Mouse (Mus musculus) heart, embryonic 16.5 days (tissue): Measurements from ENCODE around the gene Pgpep1l. TPM values are rescaled to one million over a fixed set of nuclear protein-coding genes. Genes with fewer than 3 reads are reported as not detected.
"Not testable (repeated sequence)": the region's sequence is repeated elsewhere in the genome, so short reads cannot be mapped to it uniquely, and the experiment has no call there.

Experiments used
- ATAC-seq: fragments of 200-750 bp; cut with Nextera tagmentation; replicated peaks from 2 replicates; pipeline ENCODE4 v1.8.0; 2017; ENCODE audit warnings: moderate number of reproducible peaks; ENCODE audit not compliant: insufficient read depth, low FRiP score; ENCODE audit errors: extremely low read depth
- H3K27ac ChIP-seq: fragments of 300-500 bp; sonication (generic); 2 replicates; pipeline ENCODE4 v1.5.1; 2014; ENCODE audit warnings: mild to moderate bottlenecking, low read length, control low read depth, moderate library complexity
- H3K27me3 ChIP-seq: fragments of 300-500 bp; sonication (generic); 2 replicates; pipeline ENCODE4 v1.6.1; 2014; ENCODE audit warnings: low read length, mixed read lengths; ENCODE audit not compliant: control insufficient read depth, insufficient read depth
- H3K36me3 ChIP-seq: fragments of 300-500 bp; sonication (generic); 2 replicates; pipeline ENCODE4 v1.6.1; 2014; ENCODE audit not compliant: control insufficient read depth, insufficient read depth
- H3K4me1 ChIP-seq: fragments of 300-500 bp; sonication (generic); 2 replicates; pipeline ENCODE4 v1.6.1; 2014; ENCODE audit warnings: low read length, mixed read lengths; ENCODE audit not compliant: control insufficient read depth, insufficient read depth
- H3K4me2 ChIP-seq: fragments of 300-500 bp; sonication (generic); 2 replicates; pipeline ENCODE4 v1.6.1; 2014; ENCODE audit warnings: low read depth, mild to moderate bottlenecking, control low read depth, low read length
- H3K4me3 ChIP-seq: fragments of 300-500 bp; sonication (generic); 2 replicates; pipeline ENCODE4 v1.5.1; 2014; ENCODE audit warnings: mild to moderate bottlenecking, control low read depth, low read length
- H3K9ac ChIP-seq: fragments of 300-500 bp; sonication (generic); 2 replicates; pipeline ENCODE4 v1.6.1; 2014; ENCODE audit warnings: low read length, control low read depth
- H3K9me3 ChIP-seq: fragments of 300-500 bp; sonication (generic); replicated peaks from 2 replicates; pipeline ENCODE4 v1.6.1; 2016; ENCODE audit warnings: low read length; ENCODE audit not compliant: control insufficient read depth
- WGBS: fragments of 180-500 bp; shearing (Covaris S2); extraction: QIAGEN DNeasy Blood & Tissue Kit; methylation state at CpG from one replicate; pipeline ENCODE4 v1.1.7; 2014; 5-methylcytosine and 5-hydroxymethylcytosine counted together
- polyA plus RNA-seq: library from polyadenylated mRNA; unstranded; fragments of >200 nt; fragmentation: Nextera tagmentation; extraction: Ambion mirVana; gene quantifications from 2 replicates; pipeline ENCODE4 v1.2.1, GENCODE M21; 2015

Pgpep1l gene
- polyA plus RNA-seq, 1 experiment from 2014 or later: 0.71 TPM

DNA sequence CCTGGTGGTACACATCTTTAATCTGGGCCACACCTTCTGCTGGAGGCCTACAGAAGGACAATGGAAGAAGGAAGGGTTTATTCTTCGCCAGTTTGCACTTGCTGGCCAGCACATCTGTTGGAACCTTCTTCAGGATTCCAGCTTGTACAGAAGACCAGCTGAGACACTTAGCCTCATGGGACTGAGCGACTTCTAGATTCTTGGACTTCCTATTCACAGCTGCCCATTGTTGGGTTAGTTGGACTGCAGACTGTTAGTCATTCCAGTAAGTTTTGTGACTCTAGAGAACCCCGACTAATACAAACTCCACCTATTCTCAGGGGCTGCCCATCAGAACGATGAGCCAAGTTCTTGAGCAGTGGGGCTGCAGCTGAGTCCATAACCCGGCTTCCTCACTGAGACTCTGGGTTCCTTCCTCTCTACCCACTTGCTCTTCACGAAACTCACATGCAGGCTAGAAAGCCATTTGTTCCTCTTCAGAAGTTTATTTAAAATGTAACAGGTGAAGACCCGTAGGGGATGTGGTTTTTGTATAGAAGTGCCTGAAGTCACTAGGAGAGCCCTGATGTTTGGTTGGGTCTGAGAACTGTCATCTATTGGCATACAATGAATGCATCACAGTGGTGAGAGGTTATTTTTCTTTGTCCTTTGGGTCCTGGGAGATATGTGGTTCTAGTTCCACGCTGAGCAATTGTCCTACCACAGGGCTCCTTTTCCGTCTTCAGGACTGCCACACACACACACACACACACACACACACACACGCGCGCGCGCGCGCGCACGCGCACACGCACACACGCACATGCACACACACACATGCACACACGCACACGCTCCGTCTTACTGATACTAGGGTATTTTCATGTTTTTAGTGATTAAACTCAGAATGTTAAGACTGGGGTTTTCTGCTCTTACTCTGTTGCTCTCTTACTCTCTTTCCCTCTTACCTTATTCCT, 22.8 kb upstream of the Pgpep1l start:
- 88% methylated on average over 24 of the region's 24 CpGs for WGBS
- no peaks in the 10 kb centered on the region for H3K9me3 ChIP-seq
- peaks cover 4% of the 10 kb centered on the region for H3K4me1 ChIP-seq
- H3K27me3 ChIP-seq: no peaks in the 10 kb centered on the region
- no peak overlapping the region for H3K4me2 ChIP-seq
- H3K9ac ChIP-seq: no peak overlapping the region
- H3K4me3 ChIP-seq: no peak overlapping the region
- ATAC-seq: no peak
- H3K27ac ChIP-seq: peak overlapping the region; percentile 19
- H3K36me3 ChIP-seq: no peaks in the 10 kb centered on the region

DNA sequence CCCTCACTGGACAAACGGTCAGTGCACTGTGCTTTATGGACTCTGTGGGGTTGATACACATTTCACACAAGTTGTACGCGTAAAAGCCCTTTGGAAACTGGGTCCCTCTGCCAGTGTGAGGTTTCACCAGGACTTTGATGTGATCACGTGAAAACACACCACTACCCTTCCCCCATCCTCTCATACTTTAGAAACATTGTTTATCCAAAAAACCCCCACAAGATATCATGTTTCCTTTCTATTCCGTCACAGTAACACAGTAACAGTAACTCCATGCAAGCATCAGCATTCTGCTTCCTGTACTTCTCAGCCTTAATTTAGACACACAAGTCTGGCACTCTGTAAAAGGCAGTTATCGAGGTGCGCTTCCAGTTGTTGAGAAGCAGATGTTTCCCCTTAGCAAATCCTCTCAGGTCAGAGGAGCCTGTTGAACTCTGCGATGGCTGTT, 21.8 kb upstream of the Pgpep1l start:
- ATAC-seq: peak; percentile 24; the same call in 1 of the 2 replicates
- H3K4me1 ChIP-seq: peaks cover 4% of the 10 kb centered on the region
- no peak overlapping the region for H3K4me3 ChIP-seq
- no peaks in the 10 kb centered on the region for H3K27me3 ChIP-seq
- WGBS: 56% methylated on average over 8 of the region's 8 CpGs
- no peak overlapping the region for H3K9ac ChIP-seq
- H3K9me3 ChIP-seq: no peaks in the 10 kb centered on the region
- H3K27ac ChIP-seq: peak overlapping the region; percentile 39; the same call in 1 of the 2 replicates
- H3K36me3 ChIP-seq: no peaks in the 10 kb centered on the region
- peak overlapping the region; percentile 16 for H3K4me2 ChIP-seq

DNA sequence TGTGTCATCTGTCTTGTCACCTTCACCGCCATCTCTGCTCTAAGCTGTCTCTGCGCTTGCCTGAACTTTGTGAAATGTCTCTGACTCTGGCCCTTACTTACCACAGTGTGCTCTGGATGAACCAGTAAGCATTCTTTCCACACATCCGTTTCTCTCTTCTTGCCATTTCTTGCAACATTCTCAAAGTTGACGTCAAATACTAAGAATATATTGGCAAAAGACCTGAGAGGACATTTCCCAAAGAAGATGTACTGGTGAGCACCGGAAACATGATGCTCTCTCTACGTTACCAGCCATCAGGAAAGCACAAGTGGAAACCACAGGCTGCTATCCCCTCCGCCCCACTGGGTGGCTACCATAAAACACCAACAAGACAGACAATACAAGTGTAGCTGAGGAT, 19.7 kb upstream of the Pgpep1l start:
- peaks cover 4% of the 10 kb centered on the region for H3K4me1 ChIP-seq
- 88% methylated on average over 7 of the region's 7 CpGs for WGBS
- no peak overlapping the region for H3K4me2 ChIP-seq
- H3K36me3 ChIP-seq: no peaks in the 10 kb centered on the region
- no peak overlapping the region for H3K27ac ChIP-seq
- H3K4me3 ChIP-seq: no peak overlapping the region
- no peak for ATAC-seq
- H3K27me3 ChIP-seq: no peaks in the 10 kb centered on the region
- H3K9ac ChIP-seq: no peak overlapping the region
- no peaks in the 10 kb centered on the region for H3K9me3 ChIP-seq

DNA sequence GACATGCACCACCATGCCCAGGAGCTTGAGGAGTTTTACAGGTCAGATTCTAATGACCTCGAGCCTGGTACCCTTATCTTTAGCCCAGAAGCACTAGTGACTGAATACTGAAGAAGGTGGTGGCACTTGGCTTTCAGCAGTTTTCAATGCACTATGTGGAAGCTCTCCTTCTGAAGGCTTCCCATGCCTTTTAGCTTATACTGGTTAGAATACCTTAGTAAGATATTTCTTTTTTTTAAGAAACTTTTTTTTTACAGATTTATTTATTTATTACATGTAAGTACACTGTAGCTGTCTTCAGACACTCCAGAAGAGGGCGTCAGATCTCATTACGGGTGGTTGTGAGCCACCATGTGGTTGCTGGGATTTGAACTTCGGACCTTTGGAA, 19.1 kb upstream of the Pgpep1l start:
- H3K9me3 ChIP-seq: not testable (repeated sequence)
- 69% methylated on average over 4 of the region's 4 CpGs for WGBS

DNA sequence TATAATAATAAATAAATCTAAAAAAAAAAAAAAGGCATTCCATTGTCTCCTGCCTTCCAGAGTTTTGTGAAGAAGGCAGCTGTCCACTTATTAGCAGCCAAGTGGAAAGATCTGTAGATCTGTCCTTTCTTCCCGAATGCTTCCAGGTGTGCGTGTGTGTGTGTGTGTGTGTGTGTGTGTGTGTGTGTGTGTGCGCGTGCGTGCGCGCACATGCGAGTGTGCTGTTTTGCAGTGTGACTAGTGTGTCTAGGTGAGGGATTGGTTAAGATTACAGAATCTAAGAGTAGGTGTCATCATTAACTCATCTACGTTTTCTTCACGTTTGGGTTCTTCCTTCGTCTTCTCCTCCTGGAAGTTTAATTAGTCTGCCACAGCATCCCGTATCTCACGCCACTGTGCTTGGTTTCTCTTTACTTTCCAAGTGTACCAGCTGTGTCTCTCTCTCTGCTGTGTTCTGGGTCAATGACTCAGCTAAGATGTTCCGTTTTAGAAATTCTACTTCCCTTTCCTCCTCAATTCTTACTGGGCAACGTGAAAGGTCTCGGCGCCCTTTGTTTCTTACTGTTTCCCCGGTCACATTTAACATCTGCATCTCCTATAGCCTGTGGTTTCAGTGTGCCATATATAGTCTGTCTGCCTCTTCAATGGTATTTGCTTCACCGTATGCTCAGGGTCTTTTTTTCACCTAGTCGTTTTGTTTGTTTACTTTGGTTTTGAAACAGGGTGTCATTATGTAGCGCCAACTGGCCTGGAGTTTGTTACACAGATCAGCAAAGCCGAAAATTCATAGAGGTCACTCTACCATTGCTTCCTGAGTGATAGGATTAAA, 18.5 kb upstream of the Pgpep1l start:
- Histone ChIP-seq H3K4me2 (peak overlapping the region; percentile 9; the same call in 1 of the 2 replicates), H3K4me1 (peaks cover 4% of the 10 kb centered on the region), H3K27ac (no peak overlapping the region), H3K27me3 (no peaks in the 10 kb centered on the region), H3K9me3 (no peaks in the 10 kb centered on the region), H3K4me3 (no peak overlapping the region), H3K9ac (no peak overlapping the region), H3K36me3 (no peaks in the 10 kb centered on the region)
- WGBS: 78% methylated on average over 22 of the region's 22 CpGs
- no peak for ATAC-seq

More for the DNA sequence above, 19.1 kb upstream of the Pgpep1l start:
- H3K9ac ChIP-seq, H3K27ac ChIP-seq, H3K36me3 ChIP-seq, H3K27me3 ChIP-seq, H3K4me2 ChIP-seq, H3K4me1 ChIP-seq, H3K4me3 ChIP-seq, ATAC-seq: not testable (repeated sequence)

DNA sequence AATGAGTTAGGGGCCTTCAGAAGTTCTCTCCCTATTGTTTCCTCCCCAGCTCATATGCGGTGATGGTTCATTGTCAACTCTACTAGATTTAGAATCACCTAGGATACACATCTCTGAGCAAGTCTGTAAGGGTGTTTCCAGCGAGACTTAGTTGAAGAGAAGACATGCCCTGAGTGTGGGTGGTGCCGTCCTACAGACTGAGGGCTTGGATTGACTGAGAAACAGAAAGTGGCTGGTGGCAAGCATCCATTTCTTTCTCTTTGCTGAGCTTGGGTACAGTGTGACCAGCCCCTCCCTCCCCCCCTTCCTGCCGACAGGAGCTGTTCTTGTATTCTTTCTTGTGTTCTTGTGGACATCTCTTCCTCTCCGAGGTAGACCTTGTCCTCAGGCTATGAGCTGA, 17.3 kb upstream of the Pgpep1l start:
- ATAC-seq: no peak
- no peak overlapping the region for H3K4me2 ChIP-seq

DNA sequence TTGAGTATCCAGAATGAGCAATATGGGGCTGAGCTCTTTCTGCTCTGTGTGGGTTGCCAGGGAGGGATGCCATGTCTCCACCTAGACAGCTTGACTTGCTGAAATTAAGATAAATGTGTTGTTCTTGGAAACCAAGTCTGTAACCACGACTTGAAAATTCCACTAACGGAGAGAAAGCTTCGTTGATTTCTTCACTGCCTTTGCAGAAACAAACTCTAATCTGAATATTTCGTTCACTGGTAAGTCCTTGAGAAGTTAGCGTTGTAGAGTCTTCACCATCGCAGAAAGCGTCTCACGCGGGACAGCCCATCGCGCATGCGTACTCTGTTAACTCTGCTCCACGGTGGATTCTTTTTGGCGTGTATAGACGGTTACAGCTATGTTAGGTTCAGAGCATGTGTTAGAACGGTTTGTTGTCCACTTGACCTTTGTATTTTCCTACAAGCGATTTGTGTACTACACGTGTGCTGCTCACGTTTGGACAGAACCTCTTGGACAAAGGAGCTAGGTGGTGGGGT, 16.4 kb upstream of the Pgpep1l start:
- WGBS: 75% methylated on average over 19 of the region's 19 CpGs
- H3K4me2 ChIP-seq: peak overlapping the region; percentile 35

More for the DNA sequence above, 17.3 kb upstream of the Pgpep1l start:
- Histone ChIP-seq H3K27ac (no peak overlapping the region), H3K36me3 (no peaks in the 10 kb centered on the region), H3K27me3 (no peaks in the 10 kb centered on the region; the same call in 1 of the 2 replicates), H3K4me1 (peaks cover 5% of the 10 kb centered on the region), H3K4me3 (no peak overlapping the region; the same call in 1 of the 2 replicates), H3K9ac (no peak overlapping the region), H3K9me3 (no peaks in the 10 kb centered on the region)
- 68% methylated on average over 5 of the region's 5 CpGs for WGBS

DNA sequence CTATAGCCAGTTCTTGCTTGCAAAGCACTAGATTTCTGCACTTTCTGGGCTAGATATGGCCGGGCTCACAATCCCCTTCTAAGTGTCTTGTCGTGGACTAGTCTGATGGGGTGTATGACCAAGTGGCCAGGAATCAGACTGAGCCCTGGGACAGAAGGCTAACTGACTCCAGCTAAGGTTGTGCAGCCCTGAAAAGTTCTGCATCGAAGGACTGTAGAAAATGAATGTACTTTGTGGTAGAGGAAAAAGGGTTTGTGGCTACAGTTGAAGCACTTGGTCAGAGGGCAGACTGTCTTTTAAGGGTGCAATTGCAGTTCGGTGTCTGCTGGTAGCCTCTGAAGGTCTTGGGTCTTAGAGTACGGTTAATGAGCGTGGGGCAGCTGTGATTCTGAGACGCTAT, 15.4 kb upstream of the Pgpep1l start:
- no peaks in the 10 kb centered on the region; the same call in 1 of the 2 replicates for H3K27me3 ChIP-seq
- H3K4me2 ChIP-seq: no peak overlapping the region
- peaks cover 8% of the 10 kb centered on the region for H3K4me1 ChIP-seq
- no peaks in the 10 kb centered on the region for H3K36me3 ChIP-seq
- H3K9ac ChIP-seq: peak overlapping the region; percentile 16; the same call in 1 of the 2 replicates
- peak overlapping the region; percentile 64 for H3K27ac ChIP-seq
- no peaks in the 10 kb centered on the region for H3K9me3 ChIP-seq
- peak overlapping the region; percentile 33 for H3K4me3 ChIP-seq
- no peak for ATAC-seq
- WGBS: 77% methylated on average over 7 of the region's 7 CpGs

More for the DNA sequence above, 16.4 kb upstream of the Pgpep1l start:
- H3K9ac ChIP-seq: no peak overlapping the region; the same call in 1 of the 2 replicates
- ATAC-seq: no peak
- H3K4me3 ChIP-seq: peak overlapping the region; percentile 33; the same call in 1 of the 2 replicates
- H3K9me3 ChIP-seq: no peaks in the 10 kb centered on the region
- H3K36me3 ChIP-seq: no peaks in the 10 kb centered on the region
- H3K4me1 ChIP-seq: peaks cover 8% of the 10 kb centered on the region
- H3K27me3 ChIP-seq: no peaks in the 10 kb centered on the region; the same call in 1 of the 2 replicates
- peak overlapping the region; percentile 64 for H3K27ac ChIP-seq
